Mouse (Mus musculus) monocyte, adult 2 months (primary cell): ENCODE measurements around the gene Apex1.
"Not testable (repeated sequence)": the region's sequence is repeated elsewhere in the genome, so short reads cannot be mapped to it uniquely, and the experiment has no call there.

ENCODE experiments used
- DNase-seq, 2 experiments: peaks; one replicate each; pipeline ENCODE4 v3.0.0; 2022; ENCODE audit warnings: low spot score in 2 of 2, low read depth in 1 of 2

Gene Apex1

DNA sequence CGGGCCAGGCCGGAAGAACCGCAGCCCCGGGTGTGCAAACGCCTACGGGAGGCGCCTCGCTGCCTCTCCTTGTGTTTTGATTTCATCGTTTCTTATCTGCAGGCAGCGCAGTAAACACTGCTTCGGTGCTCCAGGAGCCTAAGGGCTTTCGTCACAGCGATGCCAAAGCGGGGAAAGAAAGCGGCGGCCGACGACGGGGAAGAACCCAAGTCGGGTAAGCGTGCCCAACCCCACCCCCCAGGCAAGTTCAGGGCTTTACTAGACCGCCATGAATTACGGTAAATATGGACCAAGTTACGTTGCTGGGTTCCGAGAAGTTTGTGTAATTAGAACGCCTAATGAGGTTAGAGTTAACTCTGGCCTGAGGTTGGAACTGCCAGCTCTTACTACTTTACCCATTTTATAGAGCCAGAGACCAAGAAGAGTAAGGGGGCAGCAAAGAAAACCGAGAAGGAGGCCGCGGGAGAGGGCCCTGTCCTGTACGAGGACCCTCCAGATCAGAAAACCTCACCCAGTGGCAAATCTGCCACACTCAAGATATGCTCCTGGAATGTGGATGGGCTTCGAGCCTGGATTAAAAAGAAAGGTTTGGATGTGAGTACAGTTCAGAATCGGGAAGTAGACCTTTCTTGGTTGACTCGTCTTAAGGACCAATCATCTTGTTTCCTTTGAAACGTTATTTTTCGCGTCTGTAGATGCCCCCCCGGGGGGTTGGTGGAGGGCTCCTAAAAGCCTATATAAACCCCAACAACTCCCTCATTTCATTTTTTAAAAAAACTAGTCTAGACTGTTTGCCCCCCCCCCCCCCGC is 548 bp downstream of the Apex1 start:
- DNase-seq = peak in 1 of 2 experiments; percentile 8

- DNase-seq = no peak
Measured at GRCm38 (mm10) chr14:50927366-50927765, 2.6 kb downstream of the Apex1 start.

- no peak for DNase-seq
Measured at GRCm38 (mm10) chr14:50929951-50930350, 5.2 kb downstream of the Apex1 start.

GRCm38 (mm10) chr14:50930377-50930753 is 5.6 kb downstream of the Apex1 start:
- DNase-seq = peak in 1 of 2 experiments; percentile 48

DNA sequence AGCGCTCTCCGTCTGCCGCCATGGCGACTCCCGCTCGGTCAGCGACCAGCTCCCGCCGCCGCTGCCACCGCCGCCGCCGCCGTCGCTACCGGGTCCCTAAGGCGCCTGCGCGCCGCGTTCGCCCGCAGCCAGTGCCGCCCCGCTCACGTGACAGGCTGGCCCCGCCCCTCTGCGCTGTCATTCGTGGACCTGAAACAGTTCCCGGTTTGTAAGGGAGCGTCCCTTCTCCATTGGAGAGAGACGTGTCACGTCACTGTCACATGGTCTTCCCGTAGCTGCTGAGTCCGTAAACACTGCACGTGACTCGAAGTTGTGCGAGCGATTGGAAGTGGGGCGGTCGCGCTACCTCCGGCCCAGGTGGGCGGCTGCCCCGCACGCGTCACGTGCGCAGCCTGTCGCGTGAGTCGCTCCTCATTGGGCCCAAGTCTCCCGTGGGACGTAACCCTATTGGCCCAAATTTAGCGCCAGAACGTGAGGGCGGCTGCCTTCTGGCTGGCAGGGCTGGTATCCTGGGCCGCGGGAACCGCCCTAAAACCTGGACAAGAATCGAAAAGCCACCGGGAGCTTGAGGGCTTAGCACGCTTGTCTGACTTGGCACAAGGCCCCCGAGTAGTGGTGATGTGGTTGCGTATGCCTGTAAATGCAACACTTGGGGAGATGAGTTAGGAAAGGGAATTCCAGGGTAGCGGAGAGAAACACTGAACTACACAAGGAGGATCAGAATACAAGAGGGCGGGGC is 6.2 kb downstream of the Apex1 start, which contains the start of the genes Pip4p1 and Pnp:
TSS of gene Pip4p1 (minus strand) at position 103 of the 739 bp plus-strand sequence.
TSS of gene Pnp (plus strand) at position 329 of the 739 bp plus-strand sequence.
- peak; percentile 98 to 99 for DNase-seq

DNA sequence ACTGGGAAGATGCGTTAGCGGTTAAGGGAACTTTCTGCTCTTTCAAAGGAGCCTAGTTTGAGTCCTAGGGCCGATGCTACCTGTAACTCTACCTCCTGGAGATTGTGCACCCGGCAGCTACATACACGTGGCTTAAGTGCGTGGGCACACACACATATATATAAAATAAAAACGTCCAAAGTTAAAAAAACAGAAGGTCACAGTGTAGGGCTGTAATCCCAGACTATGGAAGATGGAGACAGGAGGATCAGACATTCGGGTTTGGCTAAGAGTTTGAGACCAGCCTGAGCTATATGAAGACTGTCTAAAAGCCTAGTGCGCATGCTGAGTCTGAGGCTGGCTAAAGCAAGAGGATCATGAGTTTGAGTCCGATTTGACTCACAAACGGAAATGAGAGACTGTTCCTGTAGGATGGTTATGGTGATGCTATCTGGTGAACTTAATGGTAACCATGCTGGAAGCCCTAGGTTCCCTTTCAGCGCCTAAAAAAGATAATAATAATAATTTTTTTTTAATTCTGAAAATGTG is 6.8 kb downstream of the Apex1 start:
- DNase-seq = no peak

GRCm38 (mm10) chr14:50936649-50937048 is 11.9 kb downstream of the Apex1 start:
- DNase-seq = no peak

DNA sequence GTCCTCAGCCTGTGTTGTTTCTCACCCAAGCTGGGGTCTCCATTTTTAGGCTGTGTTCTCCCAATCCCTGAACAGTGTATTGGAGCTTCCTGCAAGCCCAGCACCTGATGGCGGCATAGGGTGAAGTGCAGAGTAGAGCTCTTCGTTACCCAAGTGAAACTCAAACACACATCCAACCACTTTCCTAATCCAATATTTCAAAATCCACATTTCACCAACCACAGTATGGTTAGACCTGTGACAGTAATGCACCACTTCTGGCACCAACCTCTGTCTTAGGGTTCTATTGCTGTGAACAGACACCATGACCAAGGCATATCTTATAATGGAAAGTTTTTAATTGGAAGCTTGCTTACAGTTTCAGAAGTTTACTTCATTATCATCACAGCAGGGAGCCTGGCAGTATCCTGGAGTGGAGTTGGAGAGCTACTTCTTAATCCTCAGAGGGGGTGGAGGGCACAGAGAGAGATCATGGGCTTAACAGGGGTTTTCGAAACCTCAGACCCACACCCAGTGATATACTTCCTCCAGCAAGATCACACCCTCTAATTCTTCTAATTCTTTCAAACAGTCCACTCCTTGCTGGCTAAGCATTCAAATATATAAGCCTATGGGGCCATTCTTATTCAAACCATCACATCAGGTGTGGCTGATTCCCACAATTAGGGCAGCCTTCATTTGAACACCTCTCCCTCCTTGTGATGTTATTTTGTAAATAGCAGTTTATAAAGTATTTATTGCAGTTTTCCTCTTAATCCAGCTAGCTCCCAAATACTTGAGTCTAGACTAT is 13.5 kb downstream of the Apex1 start:
- DNase-seq = no peak

DNA sequence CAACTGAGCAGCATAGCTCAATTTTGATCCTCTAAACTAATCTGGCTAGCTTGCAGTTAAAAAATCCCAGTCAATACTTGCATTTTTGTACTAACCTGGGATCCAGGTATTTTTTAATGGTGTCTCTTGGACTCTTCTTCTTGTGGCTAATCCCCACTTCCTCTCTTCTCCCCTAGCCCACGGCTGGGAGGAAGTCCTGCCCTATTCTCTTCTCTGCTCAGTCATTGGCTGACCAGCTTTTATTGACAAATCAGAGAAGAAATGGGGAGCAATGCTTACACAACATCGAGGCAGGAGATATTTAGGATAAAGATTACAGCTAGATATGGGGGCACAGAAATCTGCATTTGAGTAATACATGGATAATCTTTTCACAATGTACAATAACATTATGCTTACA is 14.2 kb downstream of the Apex1 start:
- DNase-seq = no peak

DNA sequence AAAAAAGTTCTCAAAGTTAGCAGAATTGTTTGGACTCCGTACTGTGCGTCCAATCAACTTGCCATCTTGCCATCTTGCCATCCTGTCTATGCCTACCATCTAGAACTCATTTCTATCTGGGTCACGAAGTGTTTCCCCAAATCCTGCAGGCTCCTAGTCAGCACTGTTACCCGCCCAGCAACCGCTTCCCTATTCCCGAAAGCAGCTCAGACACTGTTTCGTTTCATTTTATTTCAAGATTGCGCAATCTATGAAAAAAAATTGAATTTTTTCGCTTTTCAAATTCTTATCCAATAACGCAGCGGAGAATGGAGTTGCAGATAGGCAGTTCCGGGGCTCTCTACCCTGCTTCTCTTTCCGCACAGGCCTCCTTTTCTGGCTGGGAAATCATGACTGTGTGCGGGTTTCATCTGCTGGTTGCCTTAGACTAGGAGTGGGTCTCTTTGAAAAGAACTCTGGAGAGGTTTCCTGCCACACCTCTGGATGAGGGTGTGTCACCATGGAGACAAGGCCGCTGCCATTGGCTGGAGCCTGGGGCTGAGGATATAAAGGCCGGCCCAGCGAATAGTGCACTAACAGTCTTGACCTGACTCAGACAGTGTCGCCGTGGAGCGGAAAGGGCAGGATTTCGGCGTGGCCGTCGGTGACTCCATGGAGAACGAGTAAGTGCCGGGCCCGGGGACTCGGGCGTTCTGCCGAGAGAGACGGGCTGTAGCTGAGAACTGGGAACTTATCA is 19.3 kb downstream of the Apex1 start, which contains the start of gene Gm49342:
TSS of gene Gm49342 (plus strand) at position 586 of the 736 bp plus-strand sequence.
- peak; percentile 89 to 92 for DNase-seq

DNA sequence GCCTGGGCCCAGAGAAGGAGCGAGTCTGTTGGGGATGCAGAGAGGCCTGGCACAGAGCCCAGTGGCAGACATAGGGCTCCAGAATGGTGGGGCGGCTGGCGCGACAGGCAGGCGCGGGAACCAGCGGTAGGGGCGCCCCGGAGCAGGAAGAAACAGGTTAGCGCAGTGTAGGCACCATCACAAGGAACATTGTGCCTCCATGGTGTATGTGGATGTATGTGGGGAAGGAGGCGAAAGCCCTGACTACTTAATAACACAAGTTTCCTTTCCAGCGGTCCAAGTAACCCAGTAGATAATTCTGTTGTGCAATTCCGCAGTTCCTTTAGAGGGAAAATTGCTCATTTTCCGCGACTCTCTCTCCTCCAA is 19.9 kb downstream of the Apex1 start:
- DNase-seq = not testable (repeated sequence)

DNA sequence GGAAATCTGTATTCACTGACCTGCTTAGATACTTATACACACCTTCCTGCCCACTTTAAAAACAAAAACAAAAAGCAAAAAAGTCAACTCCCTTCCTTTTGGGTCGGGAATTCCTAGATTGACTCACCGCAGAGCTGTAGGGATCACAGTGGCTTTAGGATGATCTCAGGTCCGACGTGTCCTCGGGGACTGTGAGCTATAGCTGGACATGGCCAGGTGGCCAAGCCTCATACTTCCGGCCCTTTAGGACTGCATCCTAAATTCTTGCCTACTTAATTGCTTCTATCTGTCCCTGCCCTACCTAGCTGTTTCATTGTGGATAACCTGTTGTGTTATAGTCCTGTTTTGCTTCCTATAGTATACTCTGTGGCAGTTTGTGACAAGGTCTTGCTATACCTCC is 20.3 kb downstream of the Apex1 start:
- not testable (repeated sequence) for DNase-seq

DNA sequence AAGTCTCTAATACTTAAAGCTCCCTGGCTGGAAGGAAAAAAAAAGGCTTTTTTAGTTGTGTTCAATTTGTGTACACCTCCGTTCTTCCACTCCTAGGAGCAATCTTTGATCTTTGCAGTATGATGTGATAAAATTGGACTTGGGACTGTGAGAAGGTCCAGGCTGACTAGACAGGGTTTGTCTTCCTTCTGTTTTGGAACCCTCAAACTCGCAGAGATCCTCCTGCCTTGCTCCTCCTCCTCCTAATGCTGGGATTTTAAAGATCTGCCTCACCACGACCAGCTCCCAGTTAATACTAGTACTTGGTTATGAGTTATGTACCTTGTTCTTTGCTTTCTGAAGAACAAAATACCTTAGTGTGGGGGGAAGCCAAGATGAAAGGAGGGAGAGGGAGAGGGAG is 20.8 kb downstream of the Apex1 start:
- DNase-seq = not testable (repeated sequence)

GRCm38 (mm10) chr14:50955487-50955886 is 30.7 kb downstream of the Apex1 start:
- peak in 1 of 2 experiments; percentile 10 for DNase-seq

DNA sequence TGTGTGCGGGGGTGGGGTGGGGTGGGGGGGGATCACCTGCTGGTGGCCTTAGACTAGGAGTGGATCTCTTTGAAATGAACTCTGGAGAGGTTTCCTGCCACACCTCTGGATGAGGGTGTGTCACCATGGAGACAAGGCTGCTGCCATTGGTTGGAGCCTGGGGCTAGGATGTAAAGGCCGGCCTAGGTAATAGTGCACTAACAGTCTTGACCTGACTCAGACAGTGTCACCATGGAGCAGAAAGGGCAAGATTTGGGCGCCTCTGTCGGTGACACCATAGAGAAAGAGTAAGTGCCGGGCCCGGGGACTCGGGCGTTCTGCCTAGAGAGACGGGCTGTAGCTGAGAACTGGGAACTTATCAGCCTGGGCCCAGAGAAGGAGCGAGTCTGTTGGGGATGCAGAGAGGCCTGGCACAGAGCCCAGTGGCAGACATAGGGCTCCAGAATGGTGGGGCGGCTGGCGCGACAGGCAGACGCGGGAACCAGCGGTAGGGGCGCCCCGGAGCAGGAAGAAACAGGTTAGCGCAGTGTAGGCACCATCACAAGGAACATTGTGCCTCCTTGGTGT is 31.3 kb downstream of the Apex1 start, which contains the start of gene Pnp2:
TSS of gene Pnp2 (plus strand) at position 51 of the 567 bp plus-strand sequence.
- peak; percentile 33 to 52 for DNase-seq

DNA sequence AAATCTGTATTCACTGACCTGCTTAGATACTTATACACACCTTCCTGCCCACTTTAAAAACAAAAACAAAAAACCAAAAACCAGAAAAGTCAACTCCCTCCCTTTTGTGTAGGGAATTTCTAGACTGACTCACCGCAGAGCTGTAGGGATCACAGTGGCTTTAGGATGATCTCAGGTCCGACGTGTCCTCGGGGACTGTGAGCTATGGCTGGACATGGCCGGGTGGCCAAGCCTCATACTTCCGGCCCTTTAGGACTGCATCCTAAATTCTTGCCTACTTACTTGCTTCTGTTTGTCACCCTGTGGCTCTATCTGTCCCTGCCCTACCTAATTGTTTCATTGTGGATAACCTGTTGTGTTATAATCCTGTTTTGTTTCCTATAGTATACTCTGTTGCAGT is 32.0 kb downstream of the Apex1 start:
- not testable (repeated sequence) for DNase-seq

DNA sequence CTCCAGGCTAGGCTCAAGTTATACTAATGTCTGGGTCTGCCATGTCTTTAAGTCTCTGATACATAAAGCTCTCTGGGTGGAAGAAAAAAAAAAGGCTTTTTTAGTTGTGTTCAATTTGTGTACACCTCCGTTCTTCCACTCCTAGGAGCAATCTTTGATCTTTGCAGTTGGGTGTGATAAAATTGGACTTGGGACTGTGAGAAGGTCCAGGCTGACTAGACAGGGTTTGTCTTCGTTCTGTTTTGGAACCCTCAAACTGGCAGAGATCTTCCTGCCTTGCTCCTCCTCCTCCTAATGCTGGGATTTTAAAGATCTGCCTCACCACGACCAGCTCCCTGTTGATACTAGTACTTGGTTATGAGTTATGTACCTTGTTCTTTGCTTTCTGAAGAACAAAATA is 32.4 kb downstream of the Apex1 start:
- not testable (repeated sequence) for DNase-seq

GRCm38 (mm10) chr14:50958289-50958995 is 33.7 kb downstream of the Apex1 start:
- not testable (repeated sequence) for DNase-seq
